Mouse (Mus musculus) erythroblast, embryonic 14.5 days (primary cell): Measurements from ENCODE around the gene Scn4b.

Experiments used
- GATA1 ChIP-seq: IDR thresholded peaks from 2 replicates; pipeline ENCODE4 v1.6.1; 2012; ENCODE audit warnings: low read length, inconsistent platforms, mixed read lengths
- TAL1 ChIP-seq: IDR thresholded peaks from 3 replicates; pipeline ENCODE4 v1.6.1; 2012; ENCODE audit warnings: low read length, inconsistent platforms, mixed read lengths

DNA sequence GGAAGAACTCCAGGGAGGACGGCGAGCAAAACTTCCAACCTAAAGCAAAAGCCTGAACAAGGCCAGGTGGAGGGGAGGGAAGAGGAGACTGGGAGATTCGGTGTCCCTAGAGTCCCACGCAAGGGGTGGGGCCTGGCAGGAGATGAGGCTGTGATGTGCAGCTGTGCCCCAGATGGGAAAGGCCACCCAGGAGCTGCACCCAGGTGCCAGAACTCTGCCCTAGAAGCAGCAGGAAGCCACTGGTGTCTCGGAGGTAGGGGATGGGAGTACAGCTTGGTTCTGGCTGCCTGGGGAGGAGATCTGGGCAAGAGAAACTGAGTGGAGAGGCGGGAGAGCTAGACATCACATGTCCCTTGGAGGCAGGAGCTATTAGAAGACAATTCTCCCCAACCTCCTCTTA is 17.2 kb upstream of the Scn4b start:
- TF ChIP-seq GATA1 (no peak), TAL1 (no peak)
